9 mouse cellular contexts compared by ENCODE assay signal in genomic region chr13:32827951-32828350, GRCm38 (mm10). TPM values are rescaled to one million over a fixed set of nuclear protein-coding genes. Genes with fewer than 3 reads are reported as not detected.
DNase-seq lines count a peak whose midpoint lies in the region; ATAC-seq and TF ChIP-seq lines count a peak whose summit lies in the region.
"Had no signal": no experiment of that assay in that cellular context is flagged by ENCODE, and none has a peak within 500 bp of the region (broad histone marks: within the 10 kb centered on the region; RNA-seq: fewer than 3 reads in every experiment).

No protein-coding gene starts in this region.

- H3K4me2 ChIP-seq in limb, embryonic 11.5 days (ENCODE audit: low read depth, severe bottlenecking): no peak overlapping the region
- H3K4me2 ChIP-seq in midbrain, postnatal 0 days (ENCODE audit: low read depth, low read length, poor library complexity, severe bottlenecking): no peak overlapping the region
- H3K4me2 ChIP-seq: limb, embryonic 12.5 days had no signal

- no peaks in the 10 kb centered on the region for H3K9me3 ChIP-seq in heart, embryonic 10.5 days
- H3K9me3 ChIP-seq in limb, embryonic 11.5 days (ENCODE audit: control insufficient read depth, low read length): no peaks in the 10 kb centered on the region
- no peaks in the 10 kb centered on the region for H3K9me3 ChIP-seq in midbrain, postnatal 0 days (ENCODE audit: low read length)
- H3K9me3 ChIP-seq: limb, embryonic 12.5 days had no signal

- H3K9ac ChIP-seq in limb, embryonic 11.5 days (ENCODE audit: low read length): no peak overlapping the region
- H3K9ac ChIP-seq in midbrain, postnatal 0 days (replicated peaks; ENCODE audit: low read length, poor library complexity, severe bottlenecking): no peak overlapping the region
- H3K9ac ChIP-seq: limb, embryonic 12.5 days had no signal

- TF ChIP-seq POLR2A in testis, adult 2 months (IDR thresholded peaks at IDR 0.05; ENCODE audit: control insufficient read depth, low read depth, low read length): no peak

- H3K4me3 ChIP-seq in heart, embryonic 10.5 days: no peak overlapping the region
- H3K4me3 ChIP-seq in limb, embryonic 11.5 days (ENCODE audit: low read depth, low read length): no peak overlapping the region
- no peak overlapping the region for H3K4me3 ChIP-seq in midbrain, postnatal 0 days (ENCODE audit: low read depth, low read length)
- no peak overlapping the region for H3K4me3 ChIP-seq in testis, adult 2 months (ENCODE audit: control insufficient read depth, low read depth, low read length)
- H3K4me3 ChIP-seq: limb, embryonic 12.5 days had no signal

- WGBS in heart, embryonic 10.5 days: 58% methylated on average over 4 of the region's 4 CpGs
- WGBS in limb, embryonic 11.5 days: 58% methylated on average over 4 of the region's 4 CpGs
- whole genome bisulfite sequencing in midbrain, postnatal 0 days: 68% methylated on average over 4 of the region's 4 CpGs

- TF ChIP-seq CTCF in midbrain, postnatal 0 days (IDR thresholded peaks at IDR 0.05): peak; percentile 76
- peak; percentile 67; the same call in 1 of the 2 replicates for TF ChIP-seq CTCF in testis, adult 2 months (IDR thresholded peaks at IDR 0.05; ENCODE audit: control insufficient read depth, insufficient read depth, insufficient replicate concordance, low read depth, low read length)

- no peaks in the 10 kb centered on the region for H3K4me1 ChIP-seq in heart, embryonic 10.5 days
- H3K4me1 ChIP-seq in limb, embryonic 11.5 days (ENCODE audit: control insufficient read depth, insufficient read depth, low read length): no peaks in the 10 kb centered on the region
- no peaks in the 10 kb centered on the region; the same call in 1 of the 2 replicates for H3K4me1 ChIP-seq in midbrain, postnatal 0 days (ENCODE audit: insufficient read depth, low read length)
- H3K4me1 ChIP-seq in testis, adult 2 months (ENCODE audit: control insufficient read depth, insufficient read depth, low read length): peaks cover 2% of the 10 kb centered on the region
- H3K4me1 ChIP-seq: limb, embryonic 12.5 days had no signal

- intact Hi-C loops in heart, postnatal 10 days (cut with DNase I): no loop called here
- intact Hi-C loops in gastrocnemius, postnatal 14 days (cut with DNase I; ENCODE audit: low total_unique reads): no loop called here

- no peak overlapping the region for H3K27ac ChIP-seq in heart, embryonic 10.5 days
- no peak overlapping the region for H3K27ac ChIP-seq in limb, embryonic 11.5 days (replicated peaks; ENCODE audit: low read depth, low read length)
- H3K27ac ChIP-seq in midbrain, postnatal 0 days (ENCODE audit: low read depth, low read length): no peak overlapping the region
- H3K27ac ChIP-seq in testis, adult 2 months (ENCODE audit: control insufficient read depth, insufficient read depth, low read depth, low read length): no peak overlapping the region
- H3K27ac ChIP-seq: limb, embryonic 12.5 days had no signal

- no peaks in the 10 kb centered on the region for H3K36me3 ChIP-seq in heart, embryonic 10.5 days
- no peaks in the 10 kb centered on the region for H3K36me3 ChIP-seq in limb, embryonic 11.5 days (ENCODE audit: control insufficient read depth, insufficient read depth, low read length)
- 0 out of 2 replicates have a peak, but pooled peaks cover 7% of the 10 kb centered on the region for H3K36me3 ChIP-seq in midbrain, postnatal 0 days (ENCODE audit: insufficient read depth, low read length)
- no peaks in the 10 kb centered on the region for H3K36me3 ChIP-seq in testis, adult 2 months (ENCODE audit: control insufficient read depth, insufficient read depth, low read length)

- DNase-seq in heart, postnatal 10 days: peak; percentile 29 to 62
- DNase-seq in heart, embryonic 10.5 days (ENCODE audit: low spot score): no peak
- DNase-seq in NIH3T3 (ENCODE audit: low read depth): peak; percentile 68
- DNase-seq in cerebellum, adult 9-11 months: peak; percentile 21
- peak; percentile 47 for DNase-seq in gastrocnemius, postnatal 14 days
- peak; percentile 70 for DNase-seq in limb, embryonic 11.5 days (ENCODE audit: low spot score)
- DNase-seq in midbrain, postnatal 0 days (ENCODE audit: low spot score): peak; percentile 24

- no peaks in the 10 kb centered on the region for H3K27me3 ChIP-seq in heart, embryonic 10.5 days (ENCODE audit: insufficient read depth, poor library complexity, severe bottlenecking)
- no peaks in the 10 kb centered on the region for H3K27me3 ChIP-seq in limb, embryonic 11.5 days (ENCODE audit: control insufficient read depth, insufficient read depth, low read length)
- H3K27me3 ChIP-seq in midbrain, postnatal 0 days (ENCODE audit: insufficient read depth, low read length): no peaks in the 10 kb centered on the region
- H3K27me3 ChIP-seq in testis, adult 2 months (ENCODE audit: control insufficient read depth, insufficient read depth, low read length): no peaks in the 10 kb centered on the region
- H3K27me3 ChIP-seq: limb, embryonic 12.5 days had no signal

- peak; percentile 51; the same call in 1 of the 2 replicates for ATAC-seq in limb, embryonic 11.5 days (ENCODE audit: insufficient number of reproducible peaks, low FRiP score, low TSS enrichment, low read depth)
- ATAC-seq in midbrain, postnatal 0 days (ENCODE audit: low FRiP score): peak; percentile 34

RNA-seq across cellular contexts. Expression of gene Serpinb1a, which starts 23.0 kb away (rescaled TPM):
- total RNA-seq in heart, postnatal 10 days (2021): 10 to 100 TPM in 1 of 2 experiments, 1 to 10 TPM in 1; 9.2 to 13.1 TPM
- polyA plus RNA-seq in heart, embryonic 10.5 days (2016; fragmentation: Nextera tagmentation; extraction: Ambion mirVana): 2.3 and 2.6 TPM in 2 replicates
- 1 to 10 TPM; 6.9 to 7.4 TPM for total RNA-seq in gastrocnemius, postnatal 14 days (2021)
- 1.5 and 2.5 TPM in 2 replicates for polyA plus RNA-seq in limb, embryonic 11.5 days (2014; fragmentation: Nextera tagmentation; extraction: Ambion mirVana)
- total RNA-seq in midbrain, postnatal 0 days (2014; rRNA removed): 2.0 and 4.3 TPM in 2 replicates
- 4.3 and 4.9 TPM in 2 replicates for polyA plus RNA-seq in midbrain, postnatal 0 days (2015; fragmentation: Nextera tagmentation; extraction: Ambion mirVana)
- 1.3 and 2.1 TPM in 2 replicates for polyA plus RNA-seq in testis, adult 2 months (2012; rRNA removed)

RNA-seq across cellular contexts. Expression of gene D930007J09Rik, which starts 25.3 kb away (rescaled TPM):
- total RNA-seq in heart, postnatal 10 days (2021): under 1 TPM; 0.81 to 0.82 TPM
- polyA plus RNA-seq in heart, embryonic 10.5 days (2016; fragmentation: Nextera tagmentation; extraction: Ambion mirVana): not detected in 2 replicates
- not detected for total RNA-seq in gastrocnemius, postnatal 14 days (2021)
- polyA plus RNA-seq in limb, embryonic 11.5 days (2014; fragmentation: Nextera tagmentation; extraction: Ambion mirVana): not detected in 2 replicates
- not detected in 2 replicates for total RNA-seq in midbrain, postnatal 0 days (2014; rRNA removed)
- not detected in 2 replicates for polyA plus RNA-seq in midbrain, postnatal 0 days (2015; fragmentation: Nextera tagmentation; extraction: Ambion mirVana)
- polyA plus RNA-seq in testis, adult 2 months (2012; rRNA removed): not detected in 2 replicates
- polyA plus RNA-seq: limb, embryonic 12.5 days had no signal

RNA-seq across cellular contexts. Expression of gene Wrnip1, which starts 26.1 kb away (rescaled TPM):
- 10 to 100 TPM; 27.4 to 28.8 TPM for total RNA-seq in heart, postnatal 10 days (2021)
- polyA plus RNA-seq in heart, embryonic 10.5 days (2016; fragmentation: Nextera tagmentation; extraction: Ambion mirVana): 20.6 and 30.0 TPM in 2 replicates
- total RNA-seq in gastrocnemius, postnatal 14 days (2021): 10 to 100 TPM in 1 of 2 experiments, 1 to 10 TPM in 1; 9.5 to 11.1 TPM
- 17.5 and 19.7 TPM in 2 replicates for polyA plus RNA-seq in limb, embryonic 11.5 days (2014; fragmentation: Nextera tagmentation; extraction: Ambion mirVana)
- 73.8 and 84.0 TPM in 2 replicates for total RNA-seq in midbrain, postnatal 0 days (2014; rRNA removed)
- polyA plus RNA-seq in midbrain, postnatal 0 days (2015; fragmentation: Nextera tagmentation; extraction: Ambion mirVana): 31.2 and 33.6 TPM in 2 replicates
- 5.9 and 6.5 TPM in 2 replicates for polyA plus RNA-seq in testis, adult 2 months (2012; rRNA removed)

RNA-seq across cellular contexts. Expression of gene Mylk4, which starts 44.2 kb away (rescaled TPM):
- total RNA-seq in heart, postnatal 10 days (2021): 100 to 1,000 TPM; 109 to 127 TPM
- 0.07 TPM in 1 of 2 replicates, not detected in the other for polyA plus RNA-seq in heart, embryonic 10.5 days (2016; fragmentation: Nextera tagmentation; extraction: Ambion mirVana)
- 100 to 1,000 TPM; 102 to 239 TPM for total RNA-seq in gastrocnemius, postnatal 14 days (2021)
- 0.76 and 1.1 TPM in 2 replicates for polyA plus RNA-seq in limb, embryonic 11.5 days (2014; fragmentation: Nextera tagmentation; extraction: Ambion mirVana)
- total RNA-seq in midbrain, postnatal 0 days (2014; rRNA removed): 0.14 TPM in 1 of 2 replicates, not detected in the other
- polyA plus RNA-seq in midbrain, postnatal 0 days (2015; fragmentation: Nextera tagmentation; extraction: Ambion mirVana): 0.05 and 0.31 TPM in 2 replicates
- 0.56 and 0.60 TPM in 2 replicates for polyA plus RNA-seq in testis, adult 2 months (2012; rRNA removed)
